Mouse (Mus musculus) liver, embryonic 16.5 days (tissue): ENCODE measurements around the gene Ubr4. TPM values are rescaled to one million over a fixed set of nuclear protein-coding genes. Genes with fewer than 3 reads are reported as not detected.

ENCODE experiments used
- ATAC-seq: fragments of 200-750 bp; cut with Nextera tagmentation; 2 replicates; pipeline ENCODE4 v1.8.0; 2017; ENCODE audit warnings: low read depth, mild to moderate bottlenecking, moderate number of reproducible peaks, moderate library complexity
- H3K27ac ChIP-seq: fragments of 300-500 bp; sonication (generic); 2 replicates; pipeline ENCODE4 v1.5.1; 2014; ENCODE audit warnings: mild to moderate bottlenecking, low read length
- H3K27me3 ChIP-seq: fragments of 300-500 bp; sonication (generic); 2 replicates; pipeline ENCODE4 v1.6.1; 2014; ENCODE audit warnings: low read depth, low read length, mixed read lengths; ENCODE audit not compliant: control insufficient read depth, insufficient read depth
- H3K36me3 ChIP-seq: fragments of 300-500 bp; sonication (generic); 2 replicates; pipeline ENCODE4 v1.6.1; 2014; ENCODE audit warnings: mild to moderate bottlenecking; ENCODE audit not compliant: control insufficient read depth, insufficient read depth
- H3K4me1 ChIP-seq: fragments of 300-500 bp; sonication (generic); 2 replicates; pipeline ENCODE4 v1.6.1; 2014; ENCODE audit warnings: low read depth, low read length, mixed read lengths; ENCODE audit not compliant: control insufficient read depth
- H3K4me2 ChIP-seq: fragments of 300-500 bp; sonication (generic); 2 replicates; pipeline ENCODE4 v1.6.1; 2014; ENCODE audit warnings: low read depth, low read length, mixed read lengths
- H3K4me3 ChIP-seq: fragments of 300-500 bp; sonication (generic); 2 replicates; pipeline ENCODE4 v1.5.1; 2014; ENCODE audit warnings: low read depth, mild to moderate bottlenecking, low read length
- H3K9ac ChIP-seq: fragments of 300-500 bp; sonication (generic); 2 replicates; pipeline ENCODE4 v1.6.1; 2014; ENCODE audit warnings: low read depth, low read length
- H3K9me3 ChIP-seq: fragments of 300-500 bp; sonication (generic); replicated peaks from 2 replicates; pipeline ENCODE4 v1.6.1; 2016; ENCODE audit warnings: low read length; ENCODE audit not compliant: control insufficient read depth
- WGBS: fragments of 180-500 bp; shearing (Covaris S2); extraction: QIAGEN DNeasy Blood & Tissue Kit; methylation state at CpG from one replicate; pipeline ENCODE4 v1.1.7; 2014; ENCODE audit not compliant: insufficient replicate concordance; 5-methylcytosine and 5-hydroxymethylcytosine counted together
- polyA plus RNA-seq: library from polyadenylated mRNA; unstranded; fragments of >200 nt; fragmentation: Nextera tagmentation; extraction: Ambion mirVana; gene quantifications from 2 replicates; pipeline ENCODE4 v1.2.1, GENCODE M21; 2015

Ubr4 gene
- polyA plus RNA-seq, 1 experiment from 2014 or later, result 42.9 TPM

- Histone ChIP-seq H3K27me3 (no peaks in the 10 kb centered on the region), H3K4me1 (no peaks in the 10 kb centered on the region), H3K27ac (no peak overlapping the region), H3K4me3 (no peak overlapping the region), H3K9me3 (no peaks in the 10 kb centered on the region), H3K9ac (no peak overlapping the region), H3K36me3 (peaks cover 81% of the 10 kb centered on the region), H3K4me2 (no peak overlapping the region)
- 87% methylated on average over 8 of the region's 8 CpGs for WGBS
- no peak for ATAC-seq
Observed at GRCm38 (mm10) chr4:139483461-139484105, 131.2 kb downstream of the Ubr4 start.

- H3K27ac ChIP-seq, result no peak overlapping the region
- no peaks in the 10 kb centered on the region for H3K4me1 ChIP-seq
- no peak for ATAC-seq
- H3K9me3 ChIP-seq, result no peaks in the 10 kb centered on the region
- no peak overlapping the region for H3K4me2 ChIP-seq
- H3K27me3 ChIP-seq, result no peaks in the 10 kb centered on the region
- no peak overlapping the region for H3K9ac ChIP-seq
- H3K36me3 ChIP-seq, result peaks cover 81% of the 10 kb centered on the region
- no peak overlapping the region for H3K4me3 ChIP-seq
- WGBS, result 83% methylated on average over 7 of the region's 7 CpGs
Observed at GRCm38 (mm10) chr4:139484496-139484895, 132.1 kb downstream of the Ubr4 start.

GRCm38 (mm10) chr4:139487085-139487484, 134.7 kb downstream of the Ubr4 start:
- Histone ChIP-seq H3K9ac (no peak overlapping the region), H3K27me3 (no peaks in the 10 kb centered on the region), H3K4me1 (no peaks in the 10 kb centered on the region; the same call in 1 of the 2 replicates), H3K36me3 (peaks cover 78% of the 10 kb centered on the region), H3K4me2 (no peak overlapping the region), H3K4me3 (no peak overlapping the region), H3K9me3 (no peaks in the 10 kb centered on the region), H3K27ac (no peak overlapping the region)
- 79% methylated on average over 10 of the region's 10 CpGs for WGBS
- no peak for ATAC-seq

- no peak for ATAC-seq
- no peaks in the 10 kb centered on the region for H3K27me3 ChIP-seq
- H3K9ac ChIP-seq, result no peak overlapping the region
- H3K4me1 ChIP-seq, result no peaks in the 10 kb centered on the region; the same call in none of the 2 replicates
- H3K36me3 ChIP-seq, result peaks cover 65% of the 10 kb centered on the region
- H3K4me3 ChIP-seq, result no peak overlapping the region
- H3K4me2 ChIP-seq, result no peak overlapping the region
- no peaks in the 10 kb centered on the region for H3K9me3 ChIP-seq
- 85% methylated on average over 5 of the region's 5 CpGs for WGBS
- no peak overlapping the region for H3K27ac ChIP-seq
Observed at GRCm38 (mm10) chr4:139488325-139488724, 135.9 kb downstream of the Ubr4 start.

GRCm38 (mm10) chr4:139489946-139490345, 137.5 kb downstream of the Ubr4 start:
- peaks cover 49% of the 10 kb centered on the region for H3K36me3 ChIP-seq
- H3K9ac ChIP-seq, result no peak overlapping the region
- H3K4me1 ChIP-seq, result no peaks in the 10 kb centered on the region; the same call in none of the 2 replicates
- no peaks in the 10 kb centered on the region for H3K9me3 ChIP-seq
- no peak overlapping the region for H3K27ac ChIP-seq
- no peak overlapping the region for H3K4me3 ChIP-seq
- 82% methylated on average over 1 of the region's 1 CpGs for WGBS
- no peak overlapping the region for H3K4me2 ChIP-seq
- no peaks in the 10 kb centered on the region for H3K27me3 ChIP-seq
- ATAC-seq, result no peak

- H3K27ac ChIP-seq, result no peak overlapping the region
- H3K9me3 ChIP-seq, result no peaks in the 10 kb centered on the region
- WGBS, result 75% methylated on average over 11 of the region's 11 CpGs
- ATAC-seq, result no peak
- no peak overlapping the region for H3K9ac ChIP-seq
- H3K36me3 ChIP-seq, result peaks cover 43% of the 10 kb centered on the region
- no peaks in the 10 kb centered on the region for H3K27me3 ChIP-seq
- H3K4me2 ChIP-seq, result no peak overlapping the region
- H3K4me1 ChIP-seq, result no peaks in the 10 kb centered on the region; the same call in none of the 2 replicates
- H3K4me3 ChIP-seq, result no peak overlapping the region
Observed at GRCm38 (mm10) chr4:139490413-139491055, 138.1 kb downstream of the Ubr4 start.

- 84% methylated on average over 5 of the region's 5 CpGs for WGBS
- H3K9me3 ChIP-seq, result no peaks in the 10 kb centered on the region
- no peak overlapping the region for H3K4me2 ChIP-seq
- H3K27me3 ChIP-seq, result no peaks in the 10 kb centered on the region
- no peak overlapping the region for H3K27ac ChIP-seq
- ATAC-seq, result no peak
- no peak overlapping the region for H3K4me3 ChIP-seq
- H3K9ac ChIP-seq, result no peak overlapping the region
- H3K4me1 ChIP-seq, result no peaks in the 10 kb centered on the region; the same call in none of the 2 replicates
- H3K36me3 ChIP-seq, result peaks cover 39% of the 10 kb centered on the region
Observed at GRCm38 (mm10) chr4:139491541-139492170, 139.2 kb downstream of the Ubr4 start.

GRCm38 (mm10) chr4:139492258-139492833, 139.9 kb downstream of the Ubr4 start:
- 33% methylated on average over 3 of the region's 3 CpGs for WGBS
- Histone ChIP-seq H3K9ac (no peak overlapping the region), H3K4me3 (no peak overlapping the region), H3K4me2 (no peak overlapping the region), H3K36me3 (peaks cover 35% of the 10 kb centered on the region), H3K4me1 (no peaks in the 10 kb centered on the region; the same call in none of the 2 replicates), H3K27me3 (no peaks in the 10 kb centered on the region), H3K27ac (no peak overlapping the region), H3K9me3 (no peaks in the 10 kb centered on the region)
- 0 out of 2 replicates have a peak, but pooled peaks have one; percentile 10 for ATAC-seq
